Comparison of ENCODE assay signal across 8 mouse cellular contexts in the genomic region with DNA sequence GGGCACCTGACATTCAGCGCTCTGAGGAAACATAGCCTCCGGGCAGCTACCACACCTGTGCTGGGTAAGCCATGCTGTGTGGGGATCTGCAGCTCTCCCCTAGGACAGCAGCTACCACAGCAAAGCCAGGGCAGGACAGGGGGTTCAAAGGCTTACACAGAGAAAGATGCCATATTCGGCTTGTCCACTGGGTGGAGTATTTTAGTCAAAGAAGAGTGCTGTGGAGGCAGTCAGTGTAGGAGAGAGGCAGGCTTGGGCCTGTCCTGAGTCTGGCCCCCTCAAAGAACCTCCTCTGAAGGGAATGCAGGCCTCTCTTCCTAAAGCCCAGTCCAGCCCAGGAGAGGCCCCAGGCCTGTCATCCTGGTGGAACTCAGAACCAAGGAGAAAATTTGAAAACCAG. TPM values are rescaled to one million over a fixed set of nuclear protein-coding genes. Genes with fewer than 3 reads are reported as not detected.
DNase-seq lines count a peak whose midpoint lies in the region; ATAC-seq and TF ChIP-seq lines count a peak whose summit lies in the region.

No protein-coding gene starts in this region.

- peaks cover 43% of the 10 kb centered on the region for H3K4me1 ChIP-seq in heart, embryonic 13.5 days
- H3K4me1 ChIP-seq in kidney, embryonic 16.5 days (ENCODE audit: insufficient read depth, low read length) = no peaks in the 10 kb centered on the region
- 0 out of 2 replicates have a peak, but pooled peaks cover 3% of the 10 kb centered on the region for H3K4me1 ChIP-seq in liver, adult 2 months (ENCODE audit: control insufficient read depth, insufficient read depth, low read length)
- H3K4me1 ChIP-seq in neural tube, embryonic 12.5 days = no peaks in the 10 kb centered on the region

- H3K79me2 ChIP-seq in C2C12 (ENCODE audit: control insufficient read depth, insufficient read depth) = no peaks in the 10 kb centered on the region
- H3K79me2 ChIP-seq in liver, adult 2 months (ENCODE audit: control insufficient read depth, insufficient read depth, low read length) = no peaks in the 10 kb centered on the region

- H3K4me3 ChIP-seq in C2C12 (ENCODE audit: insufficient read depth, poor library complexity, severe bottlenecking) = no peak overlapping the region
- no peak overlapping the region for H3K4me3 ChIP-seq in heart, embryonic 13.5 days
- H3K4me3 ChIP-seq in kidney, embryonic 16.5 days (ENCODE audit: low read length) = no peak overlapping the region
- H3K4me3 ChIP-seq in liver, adult 2 months (ENCODE audit: insufficient read depth, low read depth, low read length) = no peak overlapping the region
- no peak overlapping the region for H3K4me3 ChIP-seq in neural tube, embryonic 12.5 days

- peak; percentile 33 for TF ChIP-seq CTCF in C2C12 (IDR thresholded peaks at IDR 0.05; ENCODE audit: control insufficient read depth, insufficient read depth, insufficient read length)
- TF ChIP-seq CTCF in liver, adult 2 months (IDR thresholded peaks at IDR 0.05; ENCODE audit: low read depth, low read length) = peak; percentile 58

- no peaks in the 10 kb centered on the region for H3K9me3 ChIP-seq in heart, embryonic 13.5 days
- no peaks in the 10 kb centered on the region for H3K9me3 ChIP-seq in kidney, embryonic 16.5 days (ENCODE audit: low read length)
- no peaks in the 10 kb centered on the region for H3K9me3 ChIP-seq in neural tube, embryonic 12.5 days

- WGBS in heart, embryonic 13.5 days = 20% methylated on average over 3 of the region's 3 CpGs
- 11% methylated on average over 3 of the region's 3 CpGs for WGBS in kidney, embryonic 16.5 days
- WGBS in liver, adult 2 months = 21% methylated on average over 3 of the region's 3 CpGs
- 27% methylated on average over 3 of the region's 3 CpGs for WGBS in neural tube, embryonic 12.5 days

- TF ChIP-seq POLR2A in liver, adult 2 months (IDR thresholded peaks at IDR 0.05; ENCODE audit: extremely low read depth, insufficient read depth, low read length) = no peak

- no peaks in the 10 kb centered on the region for H3K27me3 ChIP-seq in C2C12 (ENCODE audit: control insufficient read depth, insufficient read depth, insufficient read length)
- 0 out of 2 replicates have a peak, but pooled peaks cover 3% of the 10 kb centered on the region for H3K27me3 ChIP-seq in heart, embryonic 13.5 days (replicated peaks)
- no peaks in the 10 kb centered on the region for H3K27me3 ChIP-seq in kidney, embryonic 16.5 days (ENCODE audit: insufficient read depth, low read length)
- no peaks in the 10 kb centered on the region for H3K27me3 ChIP-seq in liver, adult 2 months (ENCODE audit: control insufficient read depth, insufficient read depth, low read length)
- peaks cover 10% of the 10 kb centered on the region; the same call in 1 of the 2 replicates for H3K27me3 ChIP-seq in neural tube, embryonic 12.5 days (replicated peaks)

- no peaks in the 10 kb centered on the region for H3K79me3 ChIP-seq in C2C12 (ENCODE audit: low read depth)

- peak; percentile 47; the same call in 1 of the 2 replicates for ATAC-seq in heart, embryonic 13.5 days (ENCODE audit: extremely low read depth, insufficient number of reproducible peaks, low FRiP score, low TSS enrichment)
- peak; percentile 90 for ATAC-seq in kidney, embryonic 16.5 days (ENCODE audit: low FRiP score, low TSS enrichment)
- ATAC-seq in neural tube, embryonic 12.5 days (ENCODE audit: low FRiP score, low read depth) = peak; percentile 87

- no peak overlapping the region for H3K27ac ChIP-seq in heart, embryonic 13.5 days (replicated peaks)
- no peak overlapping the region for H3K27ac ChIP-seq in kidney, embryonic 16.5 days (ENCODE audit: low read length)
- H3K27ac ChIP-seq in liver, adult 2 months (replicated peaks; ENCODE audit: insufficient read depth, low read depth, low read length) = no peak overlapping the region
- H3K27ac ChIP-seq in neural tube, embryonic 12.5 days = no peak overlapping the region

- peak overlapping the region; percentile 48 for H3K9ac ChIP-seq in heart, embryonic 13.5 days
- no peak overlapping the region for H3K9ac ChIP-seq in kidney, embryonic 16.5 days (replicated peaks; ENCODE audit: low read length)
- no peak overlapping the region for H3K9ac ChIP-seq in liver, adult 2 months (ENCODE audit: low read depth, low read length)
- no peak overlapping the region for H3K9ac ChIP-seq in neural tube, embryonic 12.5 days

- no peak overlapping the region for H3ac ChIP-seq in C2C12 (ENCODE audit: control insufficient read depth, insufficient read length, low read depth)

- DNase-seq in c-Kit-negative CD71-positive TER-119-positive erythroid progenitor cells, embryonic 14.5 days (ENCODE audit: low read depth, low spot score) = peak; percentile 31
- peak; percentile 44 for DNase-seq in fibroblast of lung, adult 2 months (ENCODE audit: low read depth)
- peak; percentile 24 for DNase-seq in liver, adult 2 months (ENCODE audit: extremely low read depth, low read depth, low spot score)
- DNase-seq in testis, postnatal 14 days (ENCODE audit: low spot score) = peak; percentile 55

- no peak overlapping the region for H3K4me2 ChIP-seq in heart, embryonic 13.5 days
- H3K4me2 ChIP-seq in kidney, embryonic 16.5 days (replicated peaks; ENCODE audit: low read depth, low read length) = no peak overlapping the region
- H3K4me2 ChIP-seq in neural tube, embryonic 12.5 days (replicated peaks) = no peak overlapping the region

- H3K36me3 ChIP-seq in C2C12 (ENCODE audit: control insufficient read depth, insufficient read depth) = no peaks in the 10 kb centered on the region
- H3K36me3 ChIP-seq in heart, embryonic 13.5 days = no peaks in the 10 kb centered on the region
- H3K36me3 ChIP-seq in kidney, embryonic 16.5 days (ENCODE audit: insufficient read depth, low read length) = no peaks in the 10 kb centered on the region
- no peaks in the 10 kb centered on the region for H3K36me3 ChIP-seq in liver, adult 2 months (ENCODE audit: control insufficient read depth, insufficient read depth, low read length)
- H3K36me3 ChIP-seq in neural tube, embryonic 12.5 days = no peaks in the 10 kb centered on the region

TF ChIP-seq in C2C12, 6 proteins besides CTCF, POLR2A, EP300 and RAD21:
- TF ChIP-seq CEBPB (IDR thresholded peaks at IDR 0.05; ENCODE audit: low read depth) (no peak), FOSL1 (IDR thresholded peaks at IDR 0.05; ENCODE audit: insufficient read depth, low read length, poor library complexity, severe bottlenecking) (no peak), MYOG (IDR thresholded peaks at IDR 0.05; ENCODE audit: control insufficient read depth, extremely low read depth, insufficient read length) (no peak), USF1 (IDR thresholded peaks at IDR 0.05; ENCODE audit: low read depth) (no peak), MAX (IDR thresholded peaks at IDR 0.05) (no peak)

RNA-seq across cellular contexts. Expression of gene Casq2, which starts 4.4 kb away (rescaled TPM):
- 0.64 TPM for polyA plus RNA-seq in C2C12 (2012; fragmentation: generic; extraction: Trizol)
- 196 and 217 TPM in 2 replicates for polyA plus RNA-seq in heart, embryonic 13.5 days (2015; fragmentation: Nextera tagmentation; extraction: Ambion mirVana)
- polyA plus RNA-seq in kidney, embryonic 16.5 days (2015; fragmentation: Nextera tagmentation; extraction: Ambion mirVana) = 3.1 and 3.6 TPM in 2 replicates
- total RNA-seq in liver, adult 2 months (2014; rRNA removed) = 0.34 and 0.65 TPM in 2 replicates
- polyA plus RNA-seq in liver, adult 2 months (2012; rRNA removed) = not detected in 2 replicates
- 4.3 and 5.8 TPM in 2 replicates for polyA plus RNA-seq in neural tube, embryonic 12.5 days (2016; fragmentation: Nextera tagmentation; extraction: Ambion mirVana)

Comparison
In these comparisons a context has a peak if more than half of its experiments do, and no peak if none do; other contexts are left out.
1. RNA of gene Casq2, which starts 4.4 kb away (polyA plus RNA-seq): 196 to 217 TPM in heart, embryonic 13.5 days; 4.3 to 5.8 TPM in neural tube, embryonic 12.5 days, 3.1 to 3.6 TPM in kidney, embryonic 16.5 days, 0.64 TPM in C2C12 (single experiment) and not detected in liver, adult 2 months; every median in the first group is over 10 times any median in the second.
2. Peak in every context shown above with its lines, with median percentiles within 50 percentile points of each other: DNase-seq and ATAC-seq.